8 mouse cellular contexts compared by ENCODE assay signal in genomic region chr15:93276276-93276675, GRCm38 (mm10). TPM values are rescaled to one million over a fixed set of nuclear protein-coding genes. Genes with fewer than 3 reads are reported as not detected.
DNase-seq lines count a peak whose midpoint lies in the region; ATAC-seq and TF ChIP-seq lines count a peak whose summit lies in the region.

No protein-coding gene starts in this region.

- intact Hi-C loops in heart, postnatal 25 days (cut with DNase I): no loop called here

- no peak overlapping the region for H3K27ac ChIP-seq in forebrain, postnatal 0 days (ENCODE audit: low read depth, low read length)
- H3K27ac ChIP-seq in kidney, embryonic 15.5 days: peak overlapping the region; percentile 85

- H3K4me2 ChIP-seq in forebrain, postnatal 0 days (ENCODE audit: low read depth): peak overlapping the region; percentile 78
- H3K4me2 ChIP-seq in kidney, embryonic 15.5 days: peak overlapping the region; percentile 94

- H3K36me3 ChIP-seq in forebrain, postnatal 0 days (ENCODE audit: insufficient read depth): no peaks in the 10 kb centered on the region
- peaks cover 14% of the 10 kb centered on the region for H3K36me3 ChIP-seq in kidney, embryonic 15.5 days

- WGBS in forebrain, postnatal 0 days: 3% methylated on average over 14 of the region's 14 CpGs
- WGBS in kidney, embryonic 15.5 days: 3% methylated on average over 14 of the region's 14 CpGs

- H3K9me3 ChIP-seq in forebrain, postnatal 0 days (ENCODE audit: low read length): no peaks in the 10 kb centered on the region
- H3K9me3 ChIP-seq in kidney, embryonic 15.5 days (replicated peaks): no peaks in the 10 kb centered on the region

- peak; percentile 89 for DNase-seq in heart, adult 11 months
- no peak for DNase-seq in heart, postnatal 25 days (ENCODE audit: low spot score)
- DNase-seq in c-Kit-negative CD71-positive TER-119-positive erythroid progenitor cells, embryonic 14.5 days (ENCODE audit: low read depth, low spot score): peak; percentile 32
- peak; percentile 37 for DNase-seq in forebrain, postnatal 0 days
- no peak for DNase-seq in T-cell, adult 2 months (ENCODE audit: low spot score)
- no peak for DNase-seq in urinary bladder, postnatal 14 days (ENCODE audit: low spot score)

- peak overlapping the region; percentile 69 for H3K4me3 ChIP-seq in forebrain, postnatal 0 days (ENCODE audit: low read depth, low read length)
- H3K4me3 ChIP-seq in kidney, embryonic 15.5 days (replicated peaks): peak overlapping the region; percentile 81

- H3K27me3 ChIP-seq in forebrain, postnatal 0 days (ENCODE audit: insufficient read depth, low read length): no peaks in the 10 kb centered on the region
- H3K27me3 ChIP-seq in kidney, embryonic 15.5 days: no peaks in the 10 kb centered on the region

- H3K4me1 ChIP-seq in forebrain, postnatal 0 days (ENCODE audit: insufficient read depth): peaks cover 6% of the 10 kb centered on the region; the same call in 1 of the 2 replicates
- peaks cover 30% of the 10 kb centered on the region for H3K4me1 ChIP-seq in kidney, embryonic 15.5 days

- no peak for TF ChIP-seq CTCF in forebrain, postnatal 0 days (IDR thresholded peaks at IDR 0.05; ENCODE audit: low read depth)

- H3K9ac ChIP-seq in forebrain, postnatal 0 days: peak overlapping the region; percentile 11; the same call in 1 of the 2 replicates
- H3K9ac ChIP-seq in kidney, embryonic 15.5 days: peak overlapping the region; percentile 47

- no peak for ATAC-seq in forebrain, postnatal 0 days
- ATAC-seq in kidney, embryonic 15.5 days (replicated peaks; ENCODE audit: low FRiP score): no peak
- peak; percentile 22; the same call in 1 of the 2 replicates for ATAC-seq in megakaryocyte-erythroid progenitor cell, adult 5-6 weeks (replicated peaks; ENCODE audit: low FRiP score, low TSS enrichment, poor library complexity, severe bottlenecking)

RNA-seq across cellular contexts. Expression of gene Gxylt1, which starts 1.3 kb away (rescaled TPM):
- total RNA-seq in heart, postnatal 25 days (2021): 10 to 100 TPM; 10.6 to 11.0 TPM
- 5.3 and 7.5 TPM in 2 replicates for total RNA-seq in forebrain, postnatal 0 days (2014; rRNA removed)
- 1.8 and 3.2 TPM in 2 replicates for polyA plus RNA-seq in forebrain, postnatal 0 days (2015; fragmentation: Nextera tagmentation; extraction: Ambion mirVana)
- 15.2 and 15.9 TPM in 2 replicates for polyA plus RNA-seq in kidney, embryonic 15.5 days (2015; fragmentation: Nextera tagmentation; extraction: Ambion mirVana)
- 7.2 and 8.2 TPM in 2 replicates for total RNA-seq in megakaryocyte-erythroid progenitor cell, adult 5-6 weeks (2014; fragmentation: Nextera tagmentation)
- total RNA-seq in megakaryocyte-erythroid progenitor cell, adult 5-6 weeks (2017): 11.0 and 12.6 TPM in 2 replicates

Comparison
In these comparisons a context has a peak if more than half of its experiments do, and no peak if none do; other contexts are left out.
1. DNase-seq: peak in heart, adult 11 months (single experiment), c-Kit-negative CD71-positive TER-119-positive erythroid progenitor cells, embryonic 14.5 days (single experiment) and forebrain, postnatal 0 days (single experiment); none in heart, postnatal 25 days (single experiment), T-cell, adult 2 months (single experiment) and urinary bladder, postnatal 14 days (single experiment).